Mouse (Mus musculus) frontal cortex, adult (tissue): ENCODE results near the gene Mef2c.
A peak's percentile ranks its signal among the peaks of the same experiment; 100 is the strongest.

ENCODE experiments used
- ATAC-seq: cut with Nextera tagmentation; 2 replicates; pipeline ENCODE4 v1.9.2; 2017; ENCODE audit warnings: mild to moderate bottlenecking, moderate library complexity, mixed read lengths; ENCODE audit not compliant: low TSS enrichment

Mef2c gene

DNA sequence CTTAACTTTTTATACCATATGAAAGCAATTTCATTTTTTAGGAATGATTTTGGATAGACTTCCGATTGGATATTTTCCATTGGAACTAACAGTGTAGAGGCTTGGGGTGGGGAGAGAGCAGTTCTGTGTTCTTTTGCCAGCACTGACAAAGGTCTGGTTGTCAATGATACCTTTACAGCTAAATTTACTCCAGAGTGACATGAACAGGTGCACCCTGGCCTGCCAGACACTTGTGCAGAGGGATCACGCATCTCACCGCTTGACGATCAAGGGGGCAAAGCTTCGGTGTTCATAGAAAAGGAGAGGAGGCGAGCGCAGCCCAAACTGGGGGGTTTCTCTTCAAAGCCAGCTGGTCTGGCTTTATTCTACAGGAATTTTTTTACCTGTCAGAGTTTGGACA is at the start of gene Mef2c:
Gene Mef2c, plus strand, starts transcription at position 116 of the 400 bp plus-strand sequence.
- ATAC-seq: no peak

DNA sequence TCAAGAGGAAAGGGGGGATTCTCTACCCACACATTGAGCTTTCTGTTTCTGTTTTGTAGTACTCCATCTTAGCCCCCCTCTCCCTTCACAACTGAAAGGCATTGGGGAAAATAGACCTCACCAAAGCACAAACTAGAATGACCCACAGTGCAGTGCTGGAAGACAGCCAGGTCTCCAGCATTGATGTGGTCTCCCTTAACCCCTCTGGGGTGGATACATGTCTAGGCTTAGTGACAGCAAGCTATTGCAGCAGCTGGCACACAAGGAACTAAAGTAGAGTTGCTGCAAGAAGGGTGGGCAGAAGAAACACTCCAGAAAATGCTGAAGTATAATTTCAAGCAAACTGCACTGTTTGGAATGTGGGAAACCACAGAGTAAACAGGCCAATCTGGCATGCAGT is 45.1 kb upstream of the Mef2c start:
- no peak for ATAC-seq

DNA sequence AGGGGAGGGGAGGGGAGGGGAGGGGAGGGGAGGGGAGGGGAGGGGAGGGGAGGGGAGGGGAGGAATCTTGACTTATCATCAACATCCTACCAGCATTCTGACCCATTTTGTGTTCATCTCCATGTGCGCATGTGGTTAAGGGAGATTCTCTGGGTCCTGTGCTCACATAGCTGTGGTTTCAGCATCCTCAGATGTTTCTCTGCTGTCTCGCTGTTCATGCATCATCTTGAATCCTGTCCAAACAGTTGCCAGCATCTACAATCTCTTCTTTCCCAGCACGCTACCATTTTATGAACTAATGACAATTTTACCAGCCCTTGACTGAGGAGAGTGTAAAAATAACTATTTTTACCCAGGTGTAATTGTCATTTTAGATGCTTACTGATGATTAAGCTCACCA is 44.2 kb upstream of the Mef2c start:
- no peak for ATAC-seq

DNA sequence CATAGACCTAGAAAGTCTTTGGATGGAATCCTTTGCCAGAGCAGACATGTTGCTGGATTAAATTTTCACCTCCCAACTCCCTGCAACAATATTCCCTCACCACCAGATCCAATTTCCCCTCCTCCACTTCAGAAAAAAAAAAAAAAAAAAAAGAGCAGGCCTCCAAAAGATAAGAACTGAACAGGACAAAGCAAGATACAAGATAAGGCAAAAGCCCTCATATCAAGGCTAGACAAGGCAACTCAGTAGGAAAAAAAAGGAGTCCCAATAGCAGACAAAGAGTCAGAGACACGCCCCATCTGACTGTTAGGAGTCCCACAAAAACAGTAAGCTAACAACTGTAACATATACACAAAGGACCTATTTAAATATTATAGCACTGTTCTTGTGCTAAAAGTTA is 43.2 kb upstream of the Mef2c start:
- ATAC-seq: no peak

DNA sequence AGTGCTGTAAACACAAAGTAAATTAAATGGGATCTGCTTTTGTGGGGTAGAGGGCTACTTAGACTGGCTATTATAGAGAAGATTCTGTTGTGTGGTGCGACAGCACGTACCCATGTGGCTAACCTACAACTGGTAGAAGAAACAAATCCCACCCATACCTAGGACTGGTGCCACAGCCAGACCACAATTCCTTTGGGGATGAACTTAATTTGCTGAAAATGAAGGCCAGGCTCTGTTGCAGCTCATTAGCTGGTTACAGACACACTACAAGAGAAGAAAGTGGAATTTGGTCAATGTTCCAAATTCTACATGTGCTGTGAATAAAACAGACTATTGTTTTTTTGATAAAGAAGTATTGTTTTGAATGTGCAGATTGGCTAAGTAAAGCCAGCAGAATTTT is 42.3 kb upstream of the Mef2c start:
- no peak; the same call in 1 of the 2 replicates for ATAC-seq

DNA sequence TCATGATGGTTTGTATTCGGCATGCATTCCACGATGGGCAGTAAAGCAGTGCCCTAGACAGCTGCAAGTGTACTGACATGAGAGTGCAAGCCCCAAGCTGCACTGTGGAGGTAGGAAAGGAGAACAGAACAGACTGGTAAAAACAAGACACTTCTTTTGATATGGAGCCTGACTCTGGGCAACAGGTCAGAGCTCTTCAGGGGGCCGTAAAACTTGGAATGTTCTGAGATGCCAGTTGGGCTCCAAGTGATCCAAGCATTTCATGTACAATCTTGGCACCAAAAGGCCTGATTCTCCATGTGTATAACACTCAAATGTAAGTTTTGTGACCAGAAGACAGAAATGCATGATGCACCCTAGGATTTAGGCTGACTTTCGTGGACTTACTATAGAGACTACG is 37.1 kb upstream of the Mef2c start:
- ATAC-seq: no peak

DNA sequence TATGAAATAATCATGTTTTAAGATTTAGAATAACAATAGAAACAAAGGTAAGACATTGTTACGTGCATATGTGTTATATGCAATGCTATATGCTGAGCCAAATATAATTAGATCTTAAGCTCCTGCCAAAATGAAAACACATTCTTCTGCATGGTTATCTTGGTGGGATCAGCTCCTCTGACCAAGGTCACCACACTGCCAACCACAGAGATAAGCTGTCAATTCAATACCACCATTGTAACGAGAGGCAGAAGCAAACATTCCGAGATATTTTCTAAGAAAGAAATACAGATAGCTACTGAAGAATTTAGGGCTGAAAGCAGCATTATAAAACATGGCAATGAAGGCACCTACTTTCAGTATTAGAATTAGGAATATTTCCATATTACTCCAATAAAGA is 35.0 kb upstream of the Mef2c start:
- ATAC-seq: no peak

DNA sequence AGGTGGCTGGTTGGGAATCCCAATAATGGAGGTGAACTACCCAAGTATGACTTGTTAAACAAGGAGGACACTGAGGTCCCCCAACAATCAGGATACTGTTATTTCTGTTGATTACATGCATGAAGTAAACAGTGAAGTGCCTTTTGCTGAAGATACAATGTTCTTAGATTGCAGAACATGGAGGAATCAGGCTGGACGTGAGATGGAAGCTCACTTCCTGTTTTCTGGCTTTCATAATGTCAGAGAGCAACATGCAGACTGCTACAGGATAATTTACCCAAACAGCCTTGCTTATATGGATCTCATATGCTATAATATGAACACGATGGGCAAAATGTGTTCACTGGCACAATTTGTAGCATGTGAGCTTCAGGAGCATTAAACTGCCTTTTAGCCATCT is 30.1 kb upstream of the Mef2c start:
- no peak for ATAC-seq

DNA sequence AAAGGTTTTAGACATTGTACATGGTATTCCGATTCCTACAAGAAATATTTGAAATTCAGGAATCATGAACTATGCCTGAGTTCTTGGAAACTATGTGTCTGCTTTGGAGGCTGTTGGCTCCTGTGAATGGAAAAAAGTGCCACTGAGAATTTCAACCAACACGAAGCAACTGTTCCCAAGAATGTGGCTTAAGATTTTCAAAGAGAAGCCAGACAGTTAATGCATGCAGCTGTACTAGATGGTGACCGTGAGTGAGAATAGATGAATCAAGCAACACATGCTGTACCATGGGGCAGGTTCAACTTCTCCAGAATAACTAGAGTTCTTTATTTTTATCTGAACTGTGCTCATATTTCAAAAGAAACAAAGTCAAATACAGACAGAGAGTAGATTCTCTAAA is 23.4 kb upstream of the Mef2c start:
- ATAC-seq: peak; percentile 79

DNA sequence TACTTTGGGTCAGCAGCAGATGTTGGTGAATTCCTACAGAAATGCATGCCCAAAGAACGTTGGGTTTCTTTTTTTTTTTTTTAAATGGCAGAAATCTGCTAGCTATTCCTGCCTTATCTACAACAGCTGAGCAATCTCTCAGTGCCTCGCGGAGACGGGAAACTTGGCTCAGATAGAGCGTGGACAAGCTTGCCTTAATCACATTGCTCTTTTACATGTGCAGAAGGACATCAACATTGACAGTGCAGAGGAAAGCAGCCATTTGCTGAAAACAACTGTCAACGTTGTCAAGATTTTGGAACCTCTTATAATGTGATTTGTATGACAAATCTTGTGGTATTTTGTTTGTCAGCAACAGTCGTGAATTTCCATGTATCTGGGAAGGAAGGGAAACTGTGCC is 22.5 kb upstream of the Mef2c start:
- peak; percentile 63 for ATAC-seq

DNA sequence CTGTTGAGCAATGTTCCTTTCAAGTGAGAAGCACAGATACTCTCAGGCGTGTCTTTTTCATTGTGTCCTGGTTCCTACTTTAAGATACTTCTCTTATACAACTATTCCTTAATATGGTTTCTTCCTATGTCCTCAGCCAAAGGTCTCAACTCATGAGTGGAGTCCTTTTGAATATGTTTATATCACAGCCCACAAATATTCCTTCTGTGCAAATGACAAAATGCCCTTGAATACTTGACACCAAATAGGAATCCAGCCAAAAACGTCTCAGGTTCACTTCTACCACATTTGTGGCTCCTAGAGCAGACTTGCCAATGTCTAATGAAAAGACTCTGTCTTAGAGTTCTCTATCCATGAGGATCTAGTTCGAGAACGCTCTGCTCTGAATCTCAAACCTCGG is 21.7 kb upstream of the Mef2c start:
- ATAC-seq: no peak

DNA sequence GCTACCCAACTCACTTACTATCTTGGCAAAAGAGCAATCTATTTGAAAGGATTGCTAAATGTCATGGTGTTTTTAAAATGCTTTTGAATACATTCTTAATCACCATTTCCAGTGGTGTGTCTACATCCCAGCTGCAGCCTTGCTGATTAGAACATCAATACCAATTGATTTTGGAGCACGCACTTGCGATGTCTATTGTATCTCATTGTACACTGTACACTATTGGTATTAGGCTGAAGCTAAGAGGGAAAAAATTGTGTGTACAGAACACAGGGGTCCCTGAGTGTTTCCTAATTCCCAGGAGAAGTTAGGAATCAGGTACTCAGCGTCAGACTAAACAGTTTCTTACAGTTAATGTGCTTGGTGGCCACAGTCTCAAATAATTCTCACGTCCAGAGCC is 19.6 kb upstream of the Mef2c start:
- ATAC-seq: no peak

DNA sequence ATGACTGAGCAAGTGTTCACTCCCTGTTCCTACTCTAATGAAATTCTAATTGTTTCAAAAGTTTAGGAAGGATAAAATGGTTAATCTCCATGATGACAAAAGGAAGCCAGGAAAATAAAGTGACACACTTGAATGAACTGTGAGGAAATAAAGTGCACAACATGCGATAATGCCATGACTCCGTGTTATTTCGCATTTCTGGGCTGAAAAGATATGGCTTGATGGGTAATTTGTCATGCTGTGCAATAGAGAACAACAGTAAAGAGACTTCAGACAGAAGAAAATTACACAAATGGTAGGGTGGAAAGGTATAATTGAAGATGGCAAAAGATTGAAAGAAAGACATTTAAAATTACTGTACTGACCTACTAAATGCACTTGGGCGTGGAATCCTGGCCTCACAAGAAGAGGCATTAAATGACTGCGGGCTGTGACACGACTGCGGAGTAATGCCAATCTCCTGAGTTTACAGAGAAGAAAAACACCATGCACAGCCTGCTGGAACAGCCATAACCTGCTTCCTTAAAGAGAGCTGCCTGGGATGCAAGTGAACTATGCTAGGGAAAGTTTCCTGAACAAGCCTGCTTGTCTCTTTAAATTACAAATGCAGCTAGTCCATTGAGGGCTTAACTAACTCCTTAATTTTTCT is 19.0 kb upstream of the Mef2c start:
- ATAC-seq: no peak

DNA sequence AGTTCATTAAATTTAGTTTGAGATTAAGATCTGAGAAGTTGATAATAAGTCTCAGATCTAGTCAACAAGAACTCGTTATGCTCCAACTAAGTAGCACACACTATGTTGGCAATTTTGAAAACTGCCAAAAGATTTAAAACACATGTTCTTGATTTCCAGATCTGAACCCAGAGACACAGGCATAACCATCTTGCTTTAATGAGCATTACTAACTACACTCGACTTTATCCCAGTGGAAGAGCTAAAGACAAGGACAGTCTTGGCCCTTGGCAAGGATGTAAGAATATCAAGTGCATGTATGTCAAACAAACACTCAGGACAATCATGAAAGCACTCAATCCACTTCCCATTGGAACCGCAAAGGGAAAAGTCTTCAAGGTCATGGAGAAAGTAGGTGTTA is 11.8 kb upstream of the Mef2c start:
- no peak for ATAC-seq

DNA sequence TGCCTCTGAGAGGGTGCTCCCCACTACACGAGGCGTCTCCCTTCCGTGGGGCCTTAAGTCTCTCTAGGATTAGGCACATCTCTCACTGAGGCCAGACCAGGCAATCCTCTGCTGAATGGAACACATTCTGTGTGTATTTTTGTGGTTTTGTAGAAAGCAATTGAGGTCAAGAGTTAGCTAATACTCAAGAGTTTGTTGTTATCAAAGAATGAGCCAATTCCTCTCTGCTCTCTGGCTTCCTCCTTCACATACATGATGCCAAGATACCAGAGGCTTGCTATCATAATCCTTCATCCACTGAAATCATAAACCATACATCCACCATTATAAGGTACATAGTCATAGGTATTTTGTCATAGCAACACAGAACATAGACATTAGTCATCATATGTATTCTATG is 6.1 kb upstream of the Mef2c start:
- ATAC-seq: no peak

DNA sequence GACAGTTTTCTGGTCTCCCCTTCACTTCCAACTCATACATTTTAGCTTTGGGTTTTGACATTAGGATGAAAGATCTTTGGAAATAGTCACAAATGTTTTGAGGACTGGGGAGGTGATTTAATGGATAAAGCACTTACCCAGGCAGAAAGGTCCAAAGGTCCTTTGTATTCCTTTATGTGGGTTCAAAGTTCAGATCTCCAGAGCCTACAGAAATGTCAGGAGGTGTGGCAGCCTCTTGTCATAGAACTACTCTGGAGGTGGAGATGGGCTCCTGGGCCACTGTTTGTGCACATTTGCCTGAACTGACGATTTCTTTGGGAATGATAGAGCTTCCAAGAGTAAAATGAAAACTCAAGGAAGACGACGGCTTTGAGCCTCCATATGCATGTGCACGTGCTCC is 4.3 kb upstream of the Mef2c start:
- ATAC-seq: no peak

DNA sequence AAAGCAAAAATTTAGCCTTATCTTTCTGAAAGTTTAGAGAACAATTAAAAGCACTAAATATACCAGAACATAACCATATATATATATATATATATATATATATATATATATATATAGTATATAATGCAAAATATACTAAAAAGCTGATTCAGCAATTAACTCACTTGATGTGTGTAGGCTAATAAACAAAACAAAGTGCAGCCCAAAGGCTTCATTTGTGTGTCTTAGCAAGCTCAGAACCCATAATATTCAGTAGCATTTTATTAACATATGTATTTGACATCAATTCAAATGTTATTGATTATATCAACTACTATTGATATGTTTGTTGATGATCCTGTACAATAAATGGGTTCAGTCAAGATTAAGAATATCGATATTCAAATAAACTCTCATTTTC is 3.9 kb downstream of the Mef2c start:
- no peak for ATAC-seq

DNA sequence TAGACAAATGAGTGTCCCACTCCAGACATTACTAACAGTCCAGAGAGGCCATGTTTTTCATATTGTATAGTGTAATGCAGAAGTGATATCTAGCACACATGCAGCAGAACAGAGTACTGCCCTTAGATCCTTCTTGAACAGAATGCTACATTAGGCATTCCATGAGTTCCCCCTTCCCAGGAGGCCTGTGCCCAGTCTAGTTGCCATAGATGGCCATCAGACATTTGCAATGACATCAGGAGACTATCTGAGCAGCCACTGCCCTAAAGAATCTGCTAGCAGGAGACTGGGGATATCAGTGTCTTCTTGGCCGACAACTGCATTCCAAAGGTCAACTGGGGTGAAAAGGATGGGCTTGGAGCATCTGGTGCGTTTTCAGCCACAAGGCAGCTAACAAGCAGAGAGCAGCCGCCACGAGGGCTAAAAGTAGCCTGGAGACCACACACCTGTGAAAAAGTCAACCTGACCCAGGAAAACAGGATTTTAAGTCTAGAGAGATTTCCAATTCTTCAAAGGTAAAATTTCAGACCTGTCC is 11.2 kb downstream of the Mef2c start:
- no peak for ATAC-seq

DNA sequence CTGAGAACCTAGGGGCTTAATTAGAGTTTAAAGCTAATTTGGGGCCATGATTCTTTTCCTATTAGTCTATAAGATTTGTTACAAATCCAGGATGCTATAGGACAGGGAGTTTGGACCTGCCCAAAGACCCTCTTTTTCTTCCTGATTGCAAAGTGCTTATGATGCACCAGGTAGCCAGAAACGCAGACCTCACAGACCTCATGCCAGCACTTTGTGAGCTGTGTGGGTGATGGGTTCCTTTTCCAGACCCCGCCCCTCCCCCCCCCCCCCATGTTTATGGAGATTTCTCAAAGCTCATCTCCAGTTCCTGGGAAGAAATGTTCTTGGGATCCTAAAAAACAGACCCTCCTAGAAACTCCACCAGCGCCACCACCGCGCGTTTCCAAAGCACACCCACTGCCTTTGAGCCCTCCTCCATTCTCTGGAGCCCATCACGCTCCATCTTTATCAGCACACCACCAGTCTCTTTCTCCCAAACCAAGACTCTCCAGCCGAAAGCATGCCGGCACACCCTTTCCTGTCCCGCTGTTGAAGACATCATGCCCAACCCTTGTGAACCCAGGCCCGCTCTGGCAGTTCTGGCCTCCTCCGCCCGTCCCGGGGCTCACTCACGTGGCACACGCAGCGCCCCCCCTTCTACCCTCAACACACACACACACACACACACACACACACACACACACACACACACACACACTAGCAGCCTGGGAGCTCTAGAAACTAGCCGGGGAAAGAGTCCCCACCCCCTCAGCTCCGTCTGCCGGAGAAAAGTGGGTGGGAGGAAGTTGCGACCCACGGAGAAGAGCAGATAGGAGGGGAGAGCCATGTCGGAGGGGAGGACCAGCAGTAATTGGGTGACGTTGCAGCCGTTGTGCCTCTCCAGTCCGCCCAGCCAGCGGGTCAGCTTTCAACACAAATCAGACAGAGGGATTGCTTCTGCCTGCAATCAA is 14.1 kb downstream of the Mef2c start:
- ATAC-seq: peak; percentile 82

DNA sequence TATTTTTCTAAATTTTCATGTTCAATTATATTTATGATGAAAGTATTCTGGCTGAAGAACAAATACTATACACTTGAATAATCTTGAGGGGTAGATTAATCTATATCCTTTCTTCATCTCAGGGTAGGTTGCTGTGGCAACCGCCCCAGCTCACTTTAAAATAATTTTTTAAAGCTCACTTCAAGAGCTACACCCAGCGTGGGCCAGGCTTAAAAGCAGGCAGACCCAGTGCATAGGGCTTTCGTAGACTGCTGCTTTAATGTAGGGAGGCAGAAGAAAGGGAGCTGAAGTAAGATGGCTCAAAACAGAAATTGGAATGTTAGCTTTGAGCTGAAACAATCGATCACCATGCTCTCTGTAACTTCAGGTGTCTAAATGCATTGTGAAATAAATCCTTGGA is 17.0 kb downstream of the Mef2c start:
- ATAC-seq: no peak

DNA sequence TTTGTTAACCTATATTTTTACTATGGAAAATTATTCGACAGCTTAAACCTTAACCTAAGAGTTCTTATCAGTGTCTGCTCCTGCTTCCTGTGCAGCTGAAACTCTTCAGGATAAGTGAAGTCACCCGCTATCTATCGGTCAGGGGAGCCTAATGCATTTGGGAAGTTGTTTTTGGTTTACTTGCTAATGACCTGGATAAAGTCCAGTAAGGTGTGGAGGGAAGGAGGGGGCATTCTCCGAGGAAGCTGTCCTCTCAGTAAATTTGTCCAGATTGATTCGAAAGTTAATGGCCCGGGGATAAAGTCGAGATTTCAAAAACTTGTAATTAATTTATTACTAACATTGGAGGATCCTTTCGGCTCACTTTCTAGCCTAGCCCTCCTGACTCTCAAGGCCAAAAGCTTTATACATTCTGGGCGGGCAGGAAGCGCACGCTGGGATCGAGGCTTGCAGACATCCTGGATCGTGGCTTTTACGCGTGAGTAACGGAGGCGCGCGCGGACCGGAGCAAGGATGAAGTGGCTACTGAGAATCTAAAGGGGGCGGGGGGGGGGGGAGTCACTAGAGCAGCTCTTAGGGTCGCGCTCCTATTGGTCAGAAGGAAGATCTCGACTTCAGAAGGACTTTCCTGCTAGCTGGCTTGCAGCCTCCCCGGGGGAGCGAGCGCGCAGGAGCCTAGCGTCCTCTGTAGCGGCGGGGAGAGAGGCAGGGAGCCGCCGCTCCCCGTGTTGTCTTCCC is 19.6 kb downstream of the Mef2c start:
- peak; percentile 46 for ATAC-seq

DNA sequence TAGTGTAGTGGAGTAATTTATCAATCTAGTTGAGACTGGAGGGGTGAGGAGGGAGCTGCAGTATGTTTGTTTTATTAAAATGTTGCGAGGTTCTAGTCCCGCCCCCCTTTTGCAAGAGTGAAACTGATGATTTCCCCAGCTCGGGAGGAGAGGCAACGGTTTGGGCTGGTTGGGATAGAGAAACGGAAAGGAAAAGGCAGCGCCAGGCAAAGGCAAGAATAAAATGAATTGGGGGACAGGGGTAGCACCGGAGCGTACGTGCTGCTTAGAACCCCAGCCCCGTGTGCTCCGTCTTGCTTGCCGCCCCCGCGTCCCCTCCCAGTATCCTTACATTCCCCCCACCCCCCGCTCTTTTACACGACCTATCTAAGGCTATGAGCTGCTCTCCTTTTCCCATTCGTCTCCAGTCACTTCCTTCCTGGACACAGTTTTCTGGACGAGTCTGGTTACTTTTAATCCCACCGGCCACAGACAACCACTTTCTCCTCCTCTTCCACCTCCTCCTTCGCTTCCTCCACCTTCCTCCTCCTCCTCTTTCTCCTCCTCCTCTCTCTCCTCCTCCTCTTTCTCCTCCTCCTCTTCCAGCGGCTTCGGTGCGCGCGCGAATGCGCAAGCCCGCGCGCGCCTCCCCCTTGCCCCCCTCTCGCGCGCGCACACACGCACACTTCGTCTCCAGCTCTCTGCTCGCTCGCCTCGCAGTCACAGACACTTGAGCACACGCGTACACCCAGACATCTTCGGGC is 20.5 kb downstream of the Mef2c start:
- peak; percentile 71 for ATAC-seq
